Mouse (Mus musculus) kidney, adult 18-20 months (tissue): Measurements from ENCODE around the gene Art4.

ENCODE experiments used
- DNase-seq: peaks from one replicate; pipeline ENCODE4 v3.0.0; 2021

The Art4 gene

DNA sequence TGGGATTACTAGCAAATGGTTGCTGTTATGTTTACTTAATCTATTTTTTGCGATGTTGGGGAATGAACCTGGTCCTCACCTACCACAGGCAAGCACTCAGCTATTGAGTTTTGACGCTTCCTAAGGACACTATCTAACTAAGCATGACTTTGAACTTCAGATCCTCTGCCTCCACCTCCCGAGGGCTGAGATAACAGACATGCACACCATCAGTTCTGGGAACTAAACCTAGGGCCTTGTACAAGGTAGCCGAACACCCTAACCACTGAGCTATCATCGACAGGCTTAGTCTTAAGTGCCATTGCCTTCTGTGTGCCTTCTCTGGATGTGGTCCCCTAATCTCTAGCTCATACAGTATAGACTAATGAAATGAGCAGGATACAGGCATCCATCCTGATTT is 7.8 kb upstream of the Art4 start:
- no peak for DNase-seq

DNA sequence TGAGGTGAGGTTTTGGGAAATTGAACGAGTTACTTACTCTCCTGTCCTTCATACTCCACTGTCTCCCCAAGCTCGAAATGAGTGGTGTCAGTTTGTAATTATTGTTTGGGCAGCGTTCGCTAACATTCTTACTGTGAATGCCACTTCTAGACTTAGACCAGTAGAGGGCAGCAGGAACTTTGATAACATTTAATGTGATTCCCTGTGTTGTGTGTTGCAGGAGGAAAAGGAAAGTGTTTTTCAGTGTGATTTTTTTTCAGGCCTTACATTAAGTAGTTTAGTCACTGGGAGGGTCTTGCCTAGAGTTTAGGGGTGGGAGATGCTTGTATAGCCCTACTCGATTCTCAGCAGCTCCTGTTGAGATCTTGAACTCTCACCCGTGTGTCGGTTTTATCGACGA is 3.5 kb upstream of the Art4 start:
- DNase-seq, result no peak

DNA sequence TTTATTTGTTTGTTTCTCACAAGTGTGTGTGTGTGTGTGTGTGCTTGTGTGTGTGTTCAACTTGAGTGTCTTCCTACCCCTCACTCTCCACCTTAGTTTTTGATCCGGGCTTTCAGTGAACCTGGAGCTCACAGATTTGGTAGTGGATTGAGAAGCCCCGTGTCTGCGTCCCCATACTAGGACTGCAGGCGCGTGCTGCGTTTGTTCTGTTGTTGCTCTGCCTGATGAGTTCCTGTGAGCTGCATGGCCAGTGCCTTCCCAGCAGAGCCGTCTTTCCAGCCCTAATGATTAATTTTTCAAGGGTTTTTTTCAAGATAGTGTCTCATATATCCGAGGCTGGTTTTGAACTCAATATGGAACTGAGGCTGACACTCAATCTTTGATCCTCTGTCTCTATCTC is 887 bp upstream of the Art4 start:
- DNase-seq, result no peak

DNA sequence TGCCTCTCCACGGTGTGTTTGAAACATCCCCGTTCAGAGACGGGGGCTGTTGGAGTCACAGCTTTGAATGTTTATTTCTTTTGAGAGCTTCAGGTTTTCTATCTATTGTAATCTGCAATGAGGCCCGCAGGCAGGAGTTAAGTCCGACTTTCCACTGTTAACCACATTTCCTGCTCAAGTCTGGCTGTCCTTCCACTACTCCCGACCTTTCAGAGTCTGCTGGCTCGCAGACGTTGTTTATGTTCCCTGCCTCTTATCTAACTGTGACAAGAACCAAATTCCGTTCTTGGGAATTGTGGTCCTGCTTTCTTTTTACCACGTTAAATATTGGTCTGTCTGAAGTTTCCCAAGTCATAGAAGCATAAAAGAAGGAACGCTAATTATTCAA is 334 bp upstream of the Art4 start:
- DNase-seq, result no peak

DNA sequence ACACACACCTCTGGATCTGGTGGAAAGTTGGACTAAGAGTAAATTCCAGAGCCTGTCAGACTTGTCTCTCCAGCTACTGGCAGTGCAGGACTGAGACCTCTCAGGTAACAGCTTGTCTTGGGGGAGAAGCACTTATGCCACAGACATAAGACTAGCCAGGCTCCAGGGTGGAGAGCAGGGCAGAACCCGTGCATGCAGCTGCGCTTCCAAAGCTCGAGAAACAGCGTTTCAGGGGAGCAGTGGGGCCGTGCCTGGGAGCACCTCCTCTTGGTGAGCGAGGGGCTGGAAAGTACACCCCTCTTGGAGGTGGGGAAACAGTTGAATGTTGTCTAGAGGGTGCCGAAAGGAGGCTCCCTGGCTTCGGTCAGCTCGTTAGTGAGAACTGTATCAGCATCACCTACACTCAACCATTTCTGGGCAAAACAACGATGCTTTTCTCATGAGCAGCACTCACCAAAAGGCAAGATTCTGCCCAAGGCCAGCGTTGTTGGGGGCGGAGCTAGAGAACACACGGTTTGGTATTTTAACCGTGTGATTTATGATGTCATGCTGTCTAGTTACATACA is 1.4 kb downstream of the Art4 start:
- no peak for DNase-seq

DNA sequence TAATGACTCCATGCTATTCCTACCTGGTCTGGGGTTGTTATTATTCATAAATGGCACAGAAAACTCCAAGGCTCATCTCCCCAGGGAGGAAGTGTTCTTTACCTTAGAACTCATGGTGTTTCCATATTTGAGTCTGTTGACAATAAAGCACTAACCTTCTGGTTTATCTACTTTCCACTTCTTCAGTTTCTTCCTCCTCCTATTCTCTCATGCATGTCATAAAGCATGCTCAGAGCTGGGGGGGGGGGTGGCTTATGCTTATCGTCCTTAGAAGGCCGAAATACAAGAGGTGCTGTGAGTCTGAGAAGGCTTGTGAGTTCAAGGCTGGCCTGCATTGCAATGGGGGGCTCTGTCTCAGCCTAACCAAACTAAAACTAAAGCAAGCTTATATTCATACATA is 2.4 kb downstream of the Art4 start:
- DNase-seq, result no peak

DNA sequence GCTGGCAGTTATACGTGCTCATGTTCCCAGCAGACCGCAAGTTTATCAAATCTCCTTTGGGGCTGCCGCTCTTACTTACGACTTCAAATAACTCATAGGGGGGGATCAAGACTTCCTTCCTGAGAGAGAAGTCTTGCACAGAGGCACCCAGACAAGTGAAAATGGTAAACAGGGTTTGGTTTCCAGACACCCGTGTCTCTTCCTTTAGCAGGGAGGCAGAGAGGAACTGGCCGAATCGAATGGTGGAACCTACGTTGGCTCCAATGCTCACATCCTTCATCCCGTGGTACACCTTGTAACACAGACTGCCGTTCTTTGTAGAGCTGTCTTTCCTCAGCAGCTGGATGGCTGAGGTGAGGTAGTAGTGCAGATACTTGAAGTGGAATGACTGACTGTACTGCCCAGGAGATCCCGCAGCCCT is 3.2 kb downstream of the Art4 start:
- DNase-seq, result no peak

DNA sequence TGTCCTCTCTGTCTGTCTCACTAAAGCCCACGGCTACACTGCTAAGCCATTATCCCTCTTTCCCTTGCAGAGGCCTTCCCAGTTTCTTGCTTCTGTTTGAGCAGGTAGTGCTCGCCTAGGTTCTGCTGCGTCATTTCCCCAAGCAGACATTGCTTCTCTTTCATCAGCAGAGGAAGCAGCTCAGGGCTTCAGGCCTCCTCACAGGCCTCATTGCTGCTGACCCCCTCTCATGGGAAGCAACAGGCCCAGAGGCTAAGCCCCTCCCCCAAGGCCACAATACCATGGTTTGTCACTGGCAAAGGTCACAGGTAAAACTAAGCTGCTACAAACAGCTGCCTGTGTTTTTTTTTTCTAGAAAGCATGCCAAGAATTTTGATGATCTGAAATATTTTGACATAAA is 4.8 kb downstream of the Art4 start:
- peak; percentile 32 for DNase-seq

DNA sequence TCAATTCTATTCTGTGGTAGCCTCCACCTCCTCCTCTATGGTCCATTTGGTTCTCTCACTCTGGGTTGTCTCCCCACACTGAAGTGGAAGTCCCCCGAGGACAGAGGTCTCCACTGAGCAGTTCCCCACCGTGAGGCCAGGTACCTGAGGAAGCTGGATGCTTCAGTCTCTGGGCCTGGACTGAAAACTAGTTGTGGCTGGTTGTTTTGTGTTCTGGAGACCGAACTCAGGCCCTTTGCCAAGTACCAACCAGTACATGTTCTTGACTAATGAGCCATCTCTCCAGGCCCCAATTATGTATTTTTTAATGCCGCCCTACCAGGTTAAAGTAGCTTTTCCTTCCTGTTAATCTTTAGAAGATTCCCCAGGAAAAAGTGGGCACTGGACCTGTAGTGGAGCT is 5.2 kb downstream of the Art4 start:
- DNase-seq, result peak; percentile 23

DNA sequence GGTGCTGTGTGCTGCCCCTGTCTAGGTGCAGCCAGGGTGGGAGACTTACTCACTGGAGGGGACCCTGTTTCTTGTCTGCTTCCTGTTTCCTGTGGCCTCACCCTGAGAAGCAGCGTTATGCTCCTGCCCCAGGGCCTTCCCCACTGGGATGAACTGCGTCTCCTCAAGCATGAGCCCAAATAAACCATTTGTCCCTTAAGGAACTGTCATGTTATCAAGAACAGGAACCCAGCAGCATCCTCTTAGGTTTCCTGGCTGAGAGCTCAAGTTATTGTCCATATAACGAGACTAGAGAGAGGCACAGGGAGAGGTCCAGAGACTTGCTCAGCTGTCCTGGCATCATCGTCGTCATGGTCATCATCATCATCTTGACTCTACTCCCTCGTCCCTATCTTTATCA is 7.3 kb downstream of the Art4 start:
- no peak for DNase-seq

DNA sequence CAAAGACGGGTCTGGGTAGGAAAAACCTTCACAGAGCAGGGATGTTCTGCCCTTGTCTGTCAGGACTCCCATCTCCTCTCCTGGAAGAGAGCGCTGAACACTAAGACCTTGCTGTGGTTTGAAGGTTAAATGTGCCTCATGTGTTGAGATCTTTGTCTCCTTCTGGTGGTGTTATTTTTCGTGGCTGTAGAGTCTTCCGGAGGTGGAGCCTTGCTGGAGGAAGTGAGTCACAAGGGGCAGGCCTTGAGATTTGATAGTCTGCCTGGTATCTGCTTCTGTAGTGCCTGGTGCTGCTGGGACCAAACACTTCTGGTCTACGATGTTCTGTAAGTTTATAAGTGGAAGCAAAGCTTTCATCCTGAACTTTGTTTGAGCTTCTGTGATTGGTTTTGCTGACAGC is 8.6 kb downstream of the Art4 start:
- no peak for DNase-seq

DNA sequence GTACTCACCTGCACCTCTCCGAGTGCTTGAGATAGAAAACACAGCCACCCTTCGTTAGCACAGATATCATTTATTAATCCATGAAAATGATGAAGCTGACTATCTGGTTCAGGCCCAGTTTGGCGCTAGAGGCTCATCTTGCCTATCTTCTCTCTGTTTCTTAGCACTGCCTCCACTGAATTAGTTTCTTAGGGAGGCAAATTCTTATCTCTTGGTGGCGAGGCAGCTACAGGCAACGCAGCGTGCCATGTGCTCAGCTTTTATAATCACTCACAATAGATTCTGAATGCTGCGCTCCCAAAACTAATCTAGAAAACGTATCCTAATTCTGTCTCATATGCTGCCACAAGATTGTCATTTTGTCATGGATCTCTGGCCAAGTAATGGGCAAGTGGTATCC is 9.1 kb downstream of the Art4 start:
- no peak for DNase-seq

DNA sequence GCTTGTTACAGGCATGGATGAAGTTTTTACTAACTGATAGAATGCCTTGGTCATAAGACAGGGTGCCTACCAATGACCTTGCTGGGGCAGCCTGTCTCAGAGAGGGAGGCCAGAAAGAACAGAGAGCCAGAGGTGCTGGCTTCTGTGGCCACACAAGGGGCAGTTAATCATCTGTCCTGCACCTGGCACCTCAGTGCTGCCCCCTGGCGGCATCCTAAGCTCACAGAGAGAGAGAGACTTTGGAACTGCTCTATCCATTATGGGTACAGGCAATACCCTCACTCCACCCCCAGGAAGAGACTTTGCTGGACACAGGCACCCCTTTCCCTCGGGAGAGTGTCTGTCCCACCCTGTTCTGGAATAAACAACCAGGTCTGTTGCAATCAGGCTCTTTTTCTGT is 9.7 kb downstream of the Art4 start:
- peak; percentile 65 for DNase-seq

DNA sequence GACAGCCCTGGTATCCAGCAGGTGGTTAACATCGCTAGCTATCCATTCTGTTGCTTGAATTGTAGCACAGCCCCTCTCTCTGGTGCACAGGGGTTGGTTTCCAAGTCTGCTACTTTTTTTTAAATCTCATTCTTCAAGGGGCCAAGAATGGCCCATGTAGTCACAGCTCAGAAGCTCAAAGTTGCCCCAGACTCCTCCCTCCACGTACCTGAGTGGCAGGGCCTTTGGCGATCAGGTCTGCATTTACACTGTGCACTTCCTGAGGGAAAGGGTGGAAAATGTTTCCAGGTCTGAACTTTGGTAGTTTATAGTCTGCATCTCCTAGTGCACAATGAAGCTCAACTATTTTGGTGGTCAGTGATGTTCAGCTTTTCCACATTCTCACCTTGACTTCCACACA is 10.3 kb downstream of the Art4 start:
- no peak for DNase-seq

DNA sequence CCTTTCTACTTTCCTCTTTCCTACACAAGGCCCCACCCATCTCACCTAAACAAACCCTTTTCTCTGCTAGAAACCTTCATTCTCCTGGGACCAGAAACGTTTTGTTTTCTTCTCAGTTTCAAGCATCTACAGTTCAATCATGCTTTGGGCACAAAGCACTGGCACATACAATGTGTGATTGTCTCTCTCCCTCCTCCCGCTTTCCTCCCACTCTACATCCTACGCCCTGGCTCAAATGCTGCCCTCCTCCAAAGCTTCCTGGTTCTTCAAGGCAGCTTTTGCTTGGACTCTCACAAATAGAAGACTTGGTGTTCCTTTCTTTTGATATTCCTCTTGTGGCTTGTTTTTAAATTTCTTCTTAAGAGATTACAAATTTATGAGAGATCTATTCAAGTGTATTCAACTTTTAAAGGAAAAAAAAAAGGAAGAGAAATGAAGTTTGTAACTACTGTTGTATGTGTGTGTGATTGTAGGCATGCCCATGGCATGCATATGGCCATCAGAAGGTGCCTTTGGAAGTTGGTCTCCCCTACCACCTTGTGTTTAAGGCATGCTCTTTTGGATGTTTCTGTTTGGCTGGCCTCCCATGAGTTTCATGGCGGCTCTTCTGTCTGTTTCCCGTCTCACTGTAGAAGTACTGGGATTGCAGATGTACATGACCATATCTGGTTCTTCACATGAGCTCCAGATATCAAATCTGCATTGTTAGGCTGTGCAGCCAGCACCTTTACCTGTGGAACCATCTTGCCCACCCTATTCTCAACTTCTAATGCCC is 11.6 kb downstream of the Art4 start:
- no peak for DNase-seq

DNA sequence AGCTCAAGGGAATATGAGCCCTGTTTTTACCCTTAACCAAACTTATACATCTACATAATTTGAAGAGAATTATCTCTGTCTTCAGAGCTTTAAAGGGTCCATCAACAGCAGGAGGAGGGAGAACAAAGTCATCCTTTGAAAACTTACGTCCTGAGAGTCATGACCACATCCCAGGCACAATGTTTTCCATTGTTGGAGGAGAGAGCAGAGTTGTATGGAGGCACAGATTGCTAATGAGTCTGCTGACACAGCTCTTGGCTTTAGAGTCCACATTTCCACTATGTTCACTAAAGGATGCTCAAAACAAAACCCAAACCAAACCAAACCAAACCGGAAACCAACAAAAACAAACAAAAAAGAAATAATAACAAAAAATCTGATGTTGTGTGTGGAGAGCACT is 12.6 kb downstream of the Art4 start:
- no peak for DNase-seq

DNA sequence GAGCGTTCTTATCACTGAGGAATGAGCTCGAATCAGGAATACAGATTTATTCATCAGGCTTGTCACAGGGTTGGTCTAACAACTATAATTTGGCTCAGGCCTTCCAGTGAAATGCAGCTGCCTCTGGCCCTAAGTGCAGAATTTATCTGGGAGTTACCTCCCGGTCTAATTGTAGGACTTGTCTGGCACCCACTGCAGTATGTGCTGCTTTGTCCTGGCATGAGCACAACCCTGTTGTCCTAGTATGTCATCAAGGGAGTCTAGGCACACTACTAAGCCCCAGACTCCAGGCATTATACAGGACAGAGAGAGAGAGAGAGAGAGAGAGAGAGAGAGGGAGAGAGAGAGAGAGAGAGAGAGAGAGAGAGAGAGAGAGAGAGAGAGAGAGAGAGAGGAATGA is 20.2 kb downstream of the Art4 start:
- no peak for DNase-seq

DNA sequence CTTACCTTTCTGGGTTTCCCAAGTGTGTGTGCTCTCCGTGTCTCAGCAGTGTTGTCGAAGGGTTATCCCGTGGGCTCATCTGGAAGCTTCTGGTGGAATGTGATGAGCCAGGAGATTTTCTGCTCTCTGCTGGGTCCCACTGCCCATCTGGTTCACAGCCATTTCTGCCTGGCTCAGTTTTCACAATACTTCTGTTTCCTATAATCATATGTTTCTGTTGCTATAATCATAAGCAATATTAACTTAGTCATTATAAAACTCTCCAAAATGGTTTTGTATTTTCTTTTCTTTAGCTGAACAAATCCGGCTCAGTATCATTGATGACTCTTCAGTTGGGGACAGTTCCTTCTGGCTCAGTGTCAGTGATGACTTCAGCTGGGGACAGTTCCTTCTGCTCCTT is 22.2 kb downstream of the Art4 start, which contains the start of gene Smco3:
Gene Smco3 (minus strand): TSS at position 101 of the 400 bp plus-strand sequence.
- no peak for DNase-seq

DNA sequence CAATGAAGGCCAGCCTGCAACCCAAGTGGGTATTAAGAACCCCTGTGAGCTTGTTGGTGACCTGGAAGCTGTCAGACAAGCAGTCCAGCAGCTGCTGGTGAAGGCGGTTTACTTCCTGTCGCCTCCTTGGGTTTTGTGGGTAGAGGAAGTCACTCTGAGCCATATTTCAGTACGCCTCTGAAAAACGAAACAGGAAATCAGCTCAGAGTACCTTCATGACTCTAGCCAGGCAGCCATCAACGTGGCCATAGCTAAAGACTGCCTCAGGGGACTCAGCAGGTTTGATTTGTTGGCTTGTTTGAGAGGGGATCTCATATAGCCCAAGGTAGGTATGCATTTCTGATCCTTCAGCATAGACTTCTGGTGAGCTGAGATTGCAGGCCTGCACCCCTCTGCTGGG is 25.8 kb downstream of the Art4 start:
- no peak for DNase-seq

DNA sequence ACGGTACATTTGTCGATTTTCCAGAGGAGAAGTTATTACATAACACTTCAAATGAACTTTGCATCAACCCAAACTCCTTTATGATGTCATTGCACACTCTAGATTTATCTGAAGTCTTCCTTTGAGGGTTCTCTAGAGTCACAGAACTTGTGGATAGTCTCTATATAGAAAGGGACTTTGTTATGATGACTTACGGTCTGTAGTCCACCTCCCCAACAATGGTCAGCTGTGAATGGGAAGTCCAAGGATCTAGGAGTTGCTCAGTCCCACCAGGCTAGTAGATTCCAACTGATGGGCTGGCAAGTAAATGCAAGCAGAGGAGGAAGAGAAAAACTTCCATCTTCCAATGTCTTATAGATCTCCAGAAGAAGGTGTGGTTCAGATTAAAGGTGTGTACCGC is 28.9 kb downstream of the Art4 start:
- DNase-seq, result no peak

DNA sequence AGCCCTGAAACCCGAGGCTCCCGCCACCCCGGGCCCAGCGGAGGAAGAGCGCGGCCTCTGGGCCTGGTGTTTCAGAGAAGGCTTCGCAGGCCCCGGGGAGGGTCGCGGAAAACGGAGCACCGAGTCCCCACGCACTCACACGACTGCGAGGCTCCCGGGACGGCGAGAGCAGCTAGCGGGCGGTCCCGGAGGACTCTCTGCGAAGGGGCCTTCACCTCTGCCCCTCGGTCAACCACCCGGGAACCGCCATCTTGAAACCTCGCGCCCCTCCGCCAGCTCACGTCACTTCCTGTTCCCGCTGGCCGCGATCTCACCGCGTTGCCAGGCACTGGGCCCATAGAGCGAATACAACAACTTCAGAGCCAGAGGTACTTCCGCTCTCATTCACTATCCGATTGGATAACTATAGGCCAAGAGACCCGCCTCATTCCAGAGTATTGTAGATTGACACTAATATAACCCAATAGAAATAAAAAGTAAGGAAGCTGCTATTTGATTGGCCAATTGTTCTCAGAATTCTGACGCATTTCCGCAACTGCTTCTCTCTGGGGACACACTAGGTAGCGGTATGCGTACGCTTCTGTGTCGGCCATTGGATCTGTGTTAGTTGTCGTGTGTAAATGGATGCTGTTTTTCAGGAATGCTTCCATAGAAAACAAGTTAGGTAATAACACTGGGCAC is 29.5 kb downstream of the Art4 start, which contains the start of gene Wbp11:
Gene Wbp11 (minus strand): TSS at position 353 of the 681 bp plus-strand sequence.
- peak; percentile 96 for DNase-seq

DNA sequence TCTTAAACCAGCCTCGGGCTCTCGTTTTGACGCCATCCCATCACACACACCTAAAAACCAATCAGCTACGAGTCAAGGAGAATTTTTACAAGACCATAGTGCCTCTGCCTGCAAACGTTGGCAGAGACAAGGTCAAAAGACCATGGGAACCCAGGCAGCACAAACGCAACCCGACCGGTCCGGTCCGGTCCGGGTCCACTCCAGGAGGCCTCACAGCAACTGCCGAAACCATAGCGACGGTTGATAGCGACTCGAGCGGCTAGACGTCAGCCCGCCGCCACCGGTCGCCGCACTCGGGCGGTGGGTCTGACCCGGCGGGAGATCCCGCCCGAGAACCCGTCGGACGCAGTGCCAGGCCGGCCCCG is 30.0 kb downstream of the Art4 start, which contains the start of gene BC049715:
Gene BC049715 (plus strand): TSS at position 111 of the 365 bp plus-strand sequence.
- no peak for DNase-seq

DNA sequence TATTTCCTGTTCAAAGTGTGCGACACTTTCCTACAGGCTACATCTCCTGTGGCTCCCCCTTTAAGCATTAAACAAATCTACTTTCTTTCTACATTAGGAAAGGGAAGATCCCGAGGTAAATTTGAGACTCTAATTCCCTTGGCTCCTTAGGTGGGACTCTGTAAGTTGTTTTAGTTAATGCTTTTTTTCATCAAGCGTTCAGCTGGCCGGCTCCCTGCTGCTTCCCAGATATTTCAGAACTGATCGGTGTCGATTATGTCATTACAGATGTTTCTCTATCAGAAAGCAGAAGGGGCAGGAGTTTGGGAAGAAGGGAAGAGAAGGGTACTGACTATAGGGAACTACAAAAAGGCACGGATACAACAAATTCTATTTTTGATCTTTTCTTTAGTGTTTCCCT is 30.4 kb downstream of the Art4 start:
- DNase-seq, result no peak

DNA sequence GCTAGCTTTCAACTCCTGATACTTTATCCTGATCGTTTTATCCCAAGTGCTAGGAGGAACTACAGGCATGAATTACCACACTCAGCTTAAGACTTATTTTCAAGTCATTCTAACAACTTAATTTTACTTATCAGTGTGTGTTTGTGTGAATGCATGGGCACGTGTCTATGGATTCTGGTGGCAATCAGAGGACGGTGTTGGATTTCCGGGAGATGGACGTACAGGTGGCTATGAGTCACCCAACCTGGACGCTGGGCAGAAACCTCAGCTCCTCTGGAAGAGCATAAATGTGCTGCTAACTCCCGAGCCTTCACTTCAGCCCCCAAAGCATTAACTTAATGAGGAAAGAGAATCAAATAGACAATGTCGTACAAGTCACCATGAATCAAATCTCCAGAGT is 32.5 kb downstream of the Art4 start:
- DNase-seq, result no peak
